Mouse (Mus musculus): Measurements from ENCODE around the gene Ccdc61. TPM values are rescaled to one million over a fixed set of nuclear protein-coding genes. Genes with fewer than 3 reads are reported as not detected.

The Ccdc61 gene
- total RNA-seq, 1 experiment, result 11.8 TPM

DNA sequence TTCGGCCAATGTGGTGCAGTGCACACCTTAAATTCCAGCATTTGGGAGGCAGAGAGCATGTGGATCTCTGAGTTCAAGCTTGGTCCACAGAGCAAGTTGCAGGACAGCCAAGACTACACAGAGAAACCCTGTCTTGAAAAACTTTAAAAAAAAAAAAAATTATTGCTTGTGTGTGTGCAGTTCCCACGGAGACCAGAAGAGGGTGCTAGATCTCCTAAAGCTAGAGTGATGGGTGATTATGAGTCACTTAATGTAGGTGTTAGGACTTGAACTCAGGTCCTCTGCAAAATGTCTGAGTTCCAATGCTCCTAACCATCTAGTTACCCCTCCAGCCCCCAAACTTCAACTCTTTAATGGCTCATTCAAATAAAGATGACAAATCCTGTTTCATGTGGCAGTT, 41.7 kb downstream of the Ccdc61 start:
- no peak overlapping the region for H3K9ac ChIP-seq (ENCODE audit: insufficient read depth, low read depth, low read length, poor library complexity, severe bottlenecking)

DNA sequence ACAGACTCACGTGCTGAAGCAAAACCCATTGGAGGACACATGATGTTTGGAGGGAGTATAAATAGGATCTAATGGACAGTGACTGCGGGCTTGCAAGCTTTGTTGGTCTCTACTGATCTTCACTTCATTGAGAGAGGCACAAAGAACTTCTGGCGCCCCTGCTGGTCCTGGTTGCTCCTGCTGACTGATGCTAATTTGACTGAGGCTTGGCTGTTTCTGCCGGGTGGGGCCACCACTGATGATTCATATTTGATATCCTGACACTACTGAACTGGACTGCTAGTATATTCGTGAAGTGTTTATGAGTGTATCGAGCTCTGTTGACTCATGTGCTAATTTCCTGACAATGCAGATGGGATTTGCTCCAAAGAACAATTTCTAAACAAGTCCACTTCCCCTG, 47.4 kb downstream of the Ccdc61 start:
- Histone ChIP-seq H3K9ac (ENCODE audit: insufficient read depth, low read depth, low read length, poor library complexity, severe bottlenecking) (no peak overlapping the region), H3K36me3 (ENCODE audit: control insufficient read depth, insufficient read depth, low read length, poor library complexity, severe bottlenecking) (no peaks in the 10 kb centered on the region), H3K4me1 (ENCODE audit: control insufficient read depth in 2 of 2, insufficient read depth in 2 of 2, low read length in 2 of 2, poor library complexity in 1 of 2) (peaks cover 0 to 6% of the 10 kb centered on the region in 2 experiments; a peak in 1 of 4 replicates), H3K27ac (ENCODE audit: insufficient read depth, low read depth, low read length, poor library complexity, severe bottlenecking) (no peak overlapping the region), H3K9me3 (ENCODE audit: control insufficient read depth, insufficient read depth, low read depth, low read length) (no peaks in the 10 kb centered on the region), H3K4me3 (ENCODE audit: insufficient read depth in 1 of 2, low read depth in 1 of 2, low read length in 2 of 2, poor library complexity in 1 of 2, severe bottlenecking in 1 of 2) (no peak overlapping the region)
- no peak for DNase-seq (ENCODE audit: low read depth, low spot score)
- in situ Hi-C loops (cut with MboI; ENCODE audit: low sequenced_read_pairs in 2 of 2, unreplicated experiment in 2 of 2), result loop anchor here (25.0 kb wide), 2 partner anchors 626 to 650 kb away; partner anchors contain the start of gene Mill1 (in 1 of the 2)
- TF ChIP-seq ZC3H11A (IDR thresholded peaks at IDR 0.05; ENCODE audit: borderline replicate concordance, low read depth, low read length) (no peak), CHD2 (IDR thresholded peaks at IDR 0.05; ENCODE audit: low read depth, low read length) (no peak), HCFC1 (IDR thresholded peaks at IDR 0.05; ENCODE audit: borderline replicate concordance, insufficient read depth, low read length) (no peak), MAFK (IDR thresholded peaks at IDR 0.05; ENCODE audit: insufficient read depth, low read depth, low read length) (no peak), ZNF384 (IDR thresholded peaks at IDR 0.05; ENCODE audit: low read depth, low read length) (no peak)

More for the DNA sequence above, 41.7 kb downstream of the Ccdc61 start:
- peaks cover 0 to 4% of the 10 kb centered on the region in 2 experiments; a peak in 1 of 4 replicates for H3K4me1 ChIP-seq (ENCODE audit: control insufficient read depth in 2 of 2, insufficient read depth in 2 of 2, low read length in 2 of 2, poor library complexity in 1 of 2)
- H3K4me3 ChIP-seq (ENCODE audit: insufficient read depth in 1 of 2, low read depth in 1 of 2, low read length in 2 of 2, poor library complexity in 1 of 2, severe bottlenecking in 1 of 2), result no peak overlapping the region
- in situ Hi-C loops (cut with MboI; ENCODE audit: low sequenced_read_pairs in 2 of 2, unreplicated experiment in 2 of 2), result loop anchor here (25.0 kb wide), 2 partner anchors 631 to 656 kb away; partner anchors contain the start of gene Mill1 (in 1 of the 2)
- TF ChIP-seq HCFC1 (IDR thresholded peaks at IDR 0.05; ENCODE audit: borderline replicate concordance, insufficient read depth, low read length), result no peak
- TF ChIP-seq CHD2 (IDR thresholded peaks at IDR 0.05; ENCODE audit: low read depth, low read length), result no peak
- no peak for TF ChIP-seq MAFK (IDR thresholded peaks at IDR 0.05; ENCODE audit: insufficient read depth, low read depth, low read length)
- peak; percentile 95 for TF ChIP-seq ZNF384 (IDR thresholded peaks at IDR 0.05; ENCODE audit: low read depth, low read length)
- H3K9me3 ChIP-seq (ENCODE audit: control insufficient read depth, insufficient read depth, low read depth, low read length), result no peaks in the 10 kb centered on the region
- no peaks in the 10 kb centered on the region for H3K36me3 ChIP-seq (ENCODE audit: control insufficient read depth, insufficient read depth, low read length, poor library complexity, severe bottlenecking)
- no peak for DNase-seq (ENCODE audit: low read depth, low spot score)
- H3K27ac ChIP-seq (ENCODE audit: insufficient read depth, low read depth, low read length, poor library complexity, severe bottlenecking), result no peak overlapping the region

DNA sequence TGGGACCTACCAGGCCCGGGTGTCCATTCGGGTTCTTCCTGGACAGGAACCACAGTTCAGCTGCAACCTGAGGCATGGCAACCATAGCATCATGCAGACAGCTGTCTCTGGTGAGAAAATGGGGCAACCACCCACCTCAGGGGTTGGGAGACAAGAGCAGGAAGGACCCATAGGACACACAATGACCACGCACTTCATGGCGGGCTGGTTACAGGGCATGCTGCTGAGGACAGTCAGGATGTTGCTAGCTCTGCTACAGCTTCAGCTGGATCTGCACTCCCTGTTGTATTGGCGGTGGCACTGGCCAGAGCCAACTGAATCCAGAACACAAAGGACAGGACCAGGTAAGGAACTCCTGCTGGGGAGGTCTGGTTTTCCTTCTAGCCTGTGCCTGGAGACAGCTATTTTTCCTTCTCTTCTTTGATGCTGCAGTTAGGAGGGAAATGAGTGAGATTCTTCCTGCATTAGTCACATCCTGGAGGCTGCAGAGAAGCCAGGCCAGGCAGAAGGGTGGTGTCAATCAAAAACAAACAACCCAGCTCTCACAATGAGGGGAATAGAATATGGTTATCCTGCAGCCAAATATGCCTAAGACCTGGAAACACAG, 51.8 kb downstream of the Ccdc61 start:
- no peak overlapping the region for H3K9ac ChIP-seq (ENCODE audit: insufficient read depth, low read depth, low read length, poor library complexity, severe bottlenecking)
- no peaks in the 10 kb centered on the region for H3K9me3 ChIP-seq (ENCODE audit: control insufficient read depth, insufficient read depth, low read depth, low read length)
- H3K4me1 ChIP-seq (ENCODE audit: control insufficient read depth in 2 of 2, insufficient read depth in 2 of 2, low read length in 2 of 2, poor library complexity in 1 of 2), result peaks cover 0 to 6% of the 10 kb centered on the region in 2 experiments; a peak in 1 of 4 replicates
- in situ Hi-C loops (cut with MboI; ENCODE audit: low sequenced_read_pairs in 2 of 2, unreplicated experiment in 2 of 2), result loop anchor here (25.0 kb wide), 2 partner anchors 621 to 646 kb away; partner anchors contain the start of gene Mill1 (in 1 of the 2)
- no peak for DNase-seq (ENCODE audit: low read depth, low spot score)
- TF ChIP-seq ZNF384 (IDR thresholded peaks at IDR 0.05; ENCODE audit: low read depth, low read length) (no peak), CHD2 (IDR thresholded peaks at IDR 0.05; ENCODE audit: low read depth, low read length) (no peak), ZC3H11A (IDR thresholded peaks at IDR 0.05; ENCODE audit: borderline replicate concordance, low read depth, low read length) (no peak), HCFC1 (IDR thresholded peaks at IDR 0.05; ENCODE audit: borderline replicate concordance, insufficient read depth, low read length) (no peak), MAFK (IDR thresholded peaks at IDR 0.05; ENCODE audit: insufficient read depth, low read depth, low read length) (no peak)
- no peak overlapping the region for H3K4me3 ChIP-seq (ENCODE audit: insufficient read depth in 1 of 2, low read depth in 1 of 2, low read length in 2 of 2, poor library complexity in 1 of 2, severe bottlenecking in 1 of 2)
- H3K27ac ChIP-seq (ENCODE audit: insufficient read depth, low read depth, low read length, poor library complexity, severe bottlenecking), result no peak overlapping the region
- H3K36me3 ChIP-seq (ENCODE audit: control insufficient read depth, insufficient read depth, low read length, poor library complexity, severe bottlenecking), result no peaks in the 10 kb centered on the region

DNA sequence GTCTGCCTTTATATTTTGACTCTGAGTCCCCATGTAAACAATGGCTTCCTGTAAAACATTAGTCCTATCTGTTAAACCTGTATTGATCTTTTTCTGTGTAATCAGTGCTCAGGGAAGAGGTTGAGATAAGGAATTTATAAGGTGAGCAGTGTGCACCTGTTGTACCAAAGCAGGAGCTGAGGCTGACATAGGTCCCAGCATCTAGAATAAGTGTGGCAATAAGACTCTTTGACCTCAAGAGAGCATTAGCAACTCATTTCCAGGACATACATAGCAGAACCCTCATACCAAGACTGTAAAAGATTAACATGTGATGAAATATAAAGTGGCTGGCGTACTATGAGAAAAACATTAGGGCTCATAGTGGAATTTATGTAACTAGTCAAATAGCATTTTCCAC, 61.8 kb downstream of the Ccdc61 start:
- TF ChIP-seq ZNF384 (IDR thresholded peaks at IDR 0.05; ENCODE audit: low read depth, low read length) (no peak), CHD2 (IDR thresholded peaks at IDR 0.05; ENCODE audit: low read depth, low read length) (no peak), ZC3H11A (IDR thresholded peaks at IDR 0.05; ENCODE audit: borderline replicate concordance, low read depth, low read length) (no peak), MAFK (IDR thresholded peaks at IDR 0.05; ENCODE audit: insufficient read depth, low read depth, low read length) (no peak), HCFC1 (IDR thresholded peaks at IDR 0.05; ENCODE audit: borderline replicate concordance, insufficient read depth, low read length) (no peak)
- no peak for DNase-seq (ENCODE audit: low read depth, low spot score)
- H3K4me1 ChIP-seq (ENCODE audit: control insufficient read depth in 2 of 2, insufficient read depth in 2 of 2, low read length in 2 of 2, poor library complexity in 1 of 2), result peaks cover 1 to 5% of the 10 kb centered on the region in 2 experiments; a peak in 3 of 4 replicates
- no peak overlapping the region for H3K9ac ChIP-seq (ENCODE audit: insufficient read depth, low read depth, low read length, poor library complexity, severe bottlenecking)
- no peaks in the 10 kb centered on the region for H3K36me3 ChIP-seq (ENCODE audit: control insufficient read depth, insufficient read depth, low read length, poor library complexity, severe bottlenecking)
- H3K27ac ChIP-seq (ENCODE audit: insufficient read depth, low read depth, low read length, poor library complexity, severe bottlenecking), result no peak overlapping the region
- H3K4me3 ChIP-seq (ENCODE audit: insufficient read depth in 1 of 2, low read depth in 1 of 2, low read length in 2 of 2, poor library complexity in 1 of 2, severe bottlenecking in 1 of 2), result no peak overlapping the region
- in situ Hi-C loops (cut with MboI; ENCODE audit: low sequenced_read_pairs in 2 of 2, unreplicated experiment in 2 of 2), result no loop called here
- no peaks in the 10 kb centered on the region for H3K9me3 ChIP-seq (ENCODE audit: control insufficient read depth, insufficient read depth, low read depth, low read length)
